Mouse (Mus musculus) MEL (cell line): ENCODE measurements around the gene Tmem132e. TPM values are rescaled to one million over a fixed set of nuclear protein-coding genes. Genes with fewer than 3 reads are reported as not detected.

Experiments
- DNase-seq: peaks from one replicate; pipeline ENCODE4 v3.0.0; 2011; ENCODE audit warnings: low read depth, low spot score
- H3K27ac ChIP-seq: 2 replicates; pipeline ENCODE4 v1.5.1; 2012; ENCODE audit warnings: low read depth, mild to moderate bottlenecking, control low read depth, low read length, moderate library complexity; ENCODE audit not compliant: control insufficient read depth
- H3K27me3 ChIP-seq, 2 experiments: fragments of 150-350 bp in 1 of 2; sonication (generic) in 1 of 2; 2 replicates each; pipeline ENCODE4 v1.6.1; 2012; ENCODE audit warnings: low read length in 2 of 2, mild to moderate bottlenecking in 2 of 2, improper control_type of control experiment in 1 of 2, moderate library complexity in 1 of 2; ENCODE audit not compliant: insufficient read depth in 2 of 2, control insufficient read depth in 1 of 2
- H3K36me3 ChIP-seq, 2 experiments: 2 replicates each; pipeline ENCODE4 v1.6.1; 2012 to 2014; ENCODE audit warnings: low read length in 2 of 2, improper control_type of control experiment in 1 of 2, inconsistent platforms in 1 of 2, mild to moderate bottlenecking in 1 of 2; ENCODE audit not compliant: insufficient read depth in 2 of 2, control insufficient read depth in 1 of 2
- H3K4me1 ChIP-seq, 2 experiments: fragments of 150-350 bp in 1 of 2; sonication (generic) in 1 of 2; 2 replicates each; pipeline ENCODE4 v1.6.1; 2012; ENCODE audit warnings: low read length in 2 of 2, improper control_type of control experiment in 1 of 2, mild to moderate bottlenecking in 1 of 2; ENCODE audit not compliant: insufficient read depth in 2 of 2, control insufficient read depth in 1 of 2
- H3K4me3 ChIP-seq, 2 experiments: fragments of 150-350 bp in 1 of 2; sonication (generic) in 1 of 2; 2 replicates each; pipeline ENCODE4 v1.5.1; 2012; ENCODE audit warnings: low read depth in 2 of 2, low read length in 2 of 2, mild to moderate bottlenecking in 2 of 2, moderate library complexity in 2 of 2, control low read depth in 1 of 2, improper control_type of control experiment in 1 of 2; ENCODE audit not compliant: control insufficient read depth in 1 of 2, insufficient read depth in 1 of 2
- H3K79me2 ChIP-seq: 2 replicates; pipeline ENCODE4 v1.6.1; 2012; ENCODE audit warnings: mild to moderate bottlenecking, low read length, moderate library complexity; ENCODE audit not compliant: control insufficient read depth, poor library complexity, insufficient read depth
- H3K9ac ChIP-seq: 2 replicates; pipeline ENCODE4 v1.6.1; 2012; ENCODE audit warnings: low read depth, mild to moderate bottlenecking, control low read depth, low read length, moderate library complexity; ENCODE audit not compliant: control insufficient read depth, poor library complexity, severe bottlenecking
- H3K9me3 ChIP-seq: fragments of 150-350 bp; sonication (generic); replicated peaks from 2 replicates; pipeline ENCODE4 v1.6.1; 2012; ENCODE audit warnings: mild to moderate bottlenecking, low read length, improper control_type of control experiment, moderate library complexity; ENCODE audit not compliant: insufficient read depth
- CHD2 ChIP-seq: IDR thresholded peaks from 2 replicates; pipeline ENCODE4 v1.6.1; 2011; ENCODE audit warnings: low read length, improper control_type of control experiment
- E2F4 ChIP-seq: IDR thresholded peaks from 2 replicates; pipeline ENCODE4 v1.6.1; 2011; ENCODE audit warnings: low read depth, low read length, improper control_type of control experiment, borderline replicate concordance
- ELF1 ChIP-seq: IDR thresholded peaks from 2 replicates; pipeline ENCODE4 v1.6.1; 2014; ENCODE audit warnings: low read depth, mild to moderate bottlenecking, inconsistent platforms, low read length, improper control_type of control experiment, moderate library complexity
- ETS1 ChIP-seq: IDR thresholded peaks from 2 replicates; pipeline ENCODE4 v1.6.1; 2012; ENCODE audit warnings: low read depth, mild to moderate bottlenecking, inconsistent platforms, low read length, improper control_type of control experiment, moderate library complexity
- GABPA ChIP-seq: IDR thresholded peaks from 2 replicates; pipeline ENCODE4 v1.6.1; 2012; ENCODE audit warnings: low read depth, mild to moderate bottlenecking, inconsistent platforms, low read length, improper control_type of control experiment, moderate library complexity
- HCFC1 ChIP-seq: IDR thresholded peaks from 2 replicates; pipeline ENCODE4 v1.6.1; 2012; ENCODE audit warnings: low read depth, mild to moderate bottlenecking, inconsistent platforms, low read length, improper control_type of control experiment, moderate library complexity
- MAFK ChIP-seq: IDR thresholded peaks from 2 replicates; pipeline ENCODE4 v1.6.1; 2011; ENCODE audit warnings: low read depth, mild to moderate bottlenecking, low read length, improper control_type of control experiment, borderline replicate concordance
- MAX ChIP-seq: IDR thresholded peaks from 2 replicates; pipeline ENCODE4 v1.6.1; 2011; ENCODE audit warnings: low read length, improper control_type of control experiment
- MAZ ChIP-seq: IDR thresholded peaks from 2 replicates; pipeline ENCODE4 v1.6.1; 2012; ENCODE audit warnings: low read depth, mild to moderate bottlenecking, inconsistent platforms, low read length, improper control_type of control experiment
- MEF2A ChIP-seq: IDR thresholded peaks from 2 replicates; pipeline ENCODE4 v1.6.1; 2014; ENCODE audit warnings: low read depth, mild to moderate bottlenecking, inconsistent platforms, low read length, improper control_type of control experiment; ENCODE audit not compliant: poor library complexity, insufficient replicate concordance, severe bottlenecking; ENCODE audit errors: extremely low read depth
- MYC ChIP-seq: IDR thresholded peaks from 2 replicates; pipeline ENCODE4 v1.6.1; 2011; ENCODE audit warnings: low read depth, mild to moderate bottlenecking, low read length, improper control_type of control experiment, moderate library complexity
- NRF1 ChIP-seq: IDR thresholded peaks from 2 replicates; pipeline ENCODE4 v1.6.1; 2014; ENCODE audit warnings: low read depth, mild to moderate bottlenecking, inconsistent platforms, low read length, improper control_type of control experiment, moderate library complexity; ENCODE audit not compliant: poor library complexity, insufficient read depth, severe bottlenecking
- POLR2AphosphoS2 ChIP-seq: IDR thresholded peaks from 2 replicates; pipeline ENCODE4 v1.6.1; 2011; ENCODE audit warnings: low read length, improper control_type of control experiment
- RAD21 ChIP-seq: IDR thresholded peaks from 2 replicates; pipeline ENCODE4 v1.6.1; 2011; ENCODE audit warnings: mild to moderate bottlenecking, low read depth, low read length, improper control_type of control experiment
- TAL1 ChIP-seq: IDR thresholded peaks from 2 replicates; pipeline ENCODE4 v1.6.1; 2012; ENCODE audit warnings: mild to moderate bottlenecking, inconsistent platforms, low read length, moderate library complexity, mixed read lengths
- TBP ChIP-seq: IDR thresholded peaks from 2 replicates; pipeline ENCODE4 v1.8.0; 2011; ENCODE audit warnings: low read depth, low read length, improper control_type of control experiment
- TCF12 ChIP-seq: IDR thresholded peaks from 2 replicates; pipeline ENCODE4 v1.6.1; 2014; ENCODE audit warnings: low read depth, mild to moderate bottlenecking, inconsistent platforms, low read length, improper control_type of control experiment, moderate library complexity
- UBTF ChIP-seq: IDR thresholded peaks from 2 replicates; pipeline ENCODE4 v1.6.1; 2012; ENCODE audit warnings: low read depth, mild to moderate bottlenecking, inconsistent platforms, low read length, improper control_type of control experiment, moderate library complexity, borderline replicate concordance; ENCODE audit not compliant: insufficient read depth
- USF1 ChIP-seq: IDR thresholded peaks from 2 replicates; pipeline ENCODE4 v1.6.1; 2014; ENCODE audit warnings: low read depth, mild to moderate bottlenecking, inconsistent platforms, low read length, improper control_type of control experiment, moderate library complexity
- USF2 ChIP-seq, 2 experiments: IDR thresholded peaks; 2 replicates each; pipeline ENCODE4 v1.6.1; 2011 to 2012; ENCODE audit warnings: improper control_type of control experiment in 2 of 2, low read length in 2 of 2, borderline replicate concordance in 1 of 2, inconsistent platforms in 1 of 2, low read depth in 1 of 2, mild to moderate bottlenecking in 1 of 2; ENCODE audit not compliant: insufficient read depth in 1 of 2
- ZC3H11A ChIP-seq: IDR thresholded peaks from 2 replicates; pipeline ENCODE4 v1.6.1; 2012; ENCODE audit warnings: low read depth, mild to moderate bottlenecking, inconsistent platforms, low read length, improper control_type of control experiment
- ZKSCAN1 ChIP-seq: IDR thresholded peaks from 2 replicates; pipeline ENCODE4 v1.6.1; 2012; ENCODE audit warnings: low read depth, mild to moderate bottlenecking, inconsistent platforms, low read length, improper control_type of control experiment, moderate library complexity
- ZMIZ1 ChIP-seq: IDR thresholded peaks from 2 replicates; pipeline ENCODE4 v1.6.1; 2012; ENCODE audit warnings: low read depth, mild to moderate bottlenecking, inconsistent platforms, low read length, improper control_type of control experiment, moderate library complexity
- ZNF384 ChIP-seq: IDR thresholded peaks from 2 replicates; pipeline ENCODE4 v1.6.1; 2012; ENCODE audit warnings: low read depth, mild to moderate bottlenecking, inconsistent platforms, low read length, improper control_type of control experiment
- polyA plus RNA-seq, 2 experiments: library from polyadenylated mRNA; stranded (reverse) in 1 of 2; unstranded in 1 of 2; fragments of >175 nt in 1 of 2; fragments of >200 nt in 1 of 2; gene quantifications; 2 replicates each; pipeline versions ENCODE4 v1.2.1 to v1.2.4; 2012; ENCODE audit warnings: low replicate concordance in 2 of 2, low read depth in 1 of 2; ENCODE audit not compliant: insufficient read length in 2 of 2, insufficient read depth in 1 of 2, missing spikeins in 1 of 2
- total RNA-seq: library from RNA; depleted of rRNA; stranded (reverse); fragments of 300-350 nt; gene quantifications from 2 replicates; pipeline ENCODE4 v1.2.3, GENCODE M21; 2012

Gene Tmem132e
- total and polyA plus RNA-seq, 3 experiments = not detected

GRCm38 (mm10) chr11:82340416-82340815, 48.3 kb upstream of the Tmem132e start:
- H3K4me1 ChIP-seq = no peaks in the 10 kb centered on the region
- DNase-seq = no peak
- H3K9me3 ChIP-seq = no peaks in the 10 kb centered on the region
- TF ChIP-seq CHD2 (no peak), TBP (no peak), MAFK (no peak), MEF2A (no peak), GABPA (no peak), MYC (no peak), HCFC1 (no peak), NRF1 (no peak), RAD21 (no peak), E2F4 (no peak), MAZ (no peak), USF2 (IDR thresholded peaks at IDR 0.05; ENCODE audit: borderline replicate concordance in 1 of 2, insufficient read depth in 1 of 2, low read depth in 1 of 2, low read length in 2 of 2) (no peak), MAX (no peak), POLR2AphosphoS2 (no peak), ZKSCAN1 (no peak), ZMIZ1 (no peak), TCF12 (no peak), TAL1 (no peak), ZNF384 (no peak)
- H3K27ac ChIP-seq = no peak overlapping the region
- no peaks in the 10 kb centered on the region for H3K27me3 ChIP-seq
- H3K36me3 ChIP-seq = no peaks in the 10 kb centered on the region
- no peak overlapping the region for H3K4me3 ChIP-seq
- H3K79me2 ChIP-seq = no peaks in the 10 kb centered on the region
- no peak overlapping the region for H3K9ac ChIP-seq

DNA sequence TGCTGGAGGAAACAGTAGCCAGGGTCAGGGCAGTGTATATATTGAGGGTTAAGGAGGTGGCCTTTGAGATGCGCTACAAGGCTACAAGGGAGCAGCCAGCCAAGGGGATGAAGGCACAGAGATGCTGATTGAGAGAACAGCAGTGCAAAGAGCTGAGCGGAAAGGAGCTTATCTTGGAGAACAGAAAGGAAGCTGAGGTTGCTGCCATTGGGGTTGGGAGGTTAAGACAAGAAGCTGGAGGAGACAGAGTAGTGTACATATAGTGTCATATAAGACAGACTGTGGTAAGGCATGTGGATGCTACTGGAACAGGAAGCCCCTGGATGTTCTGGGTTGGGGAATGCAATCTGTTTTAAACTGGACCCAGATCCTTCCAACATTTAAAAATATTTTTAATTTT, 47.8 kb upstream of the Tmem132e start:
- no peaks in the 10 kb centered on the region for H3K36me3 ChIP-seq
- H3K9ac ChIP-seq = no peak overlapping the region
- no peak for TF ChIP-seq ZC3H11A
- TF ChIP-seq ETS1 = no peak
- no peak for TF ChIP-seq USF1
- no peak for TF ChIP-seq ZKSCAN1
- TF ChIP-seq ELF1 = no peak
- TF ChIP-seq GABPA = no peak
- TF ChIP-seq MAX = no peak
- no peak for TF ChIP-seq UBTF
- no peak for TF ChIP-seq ZMIZ1
- H3K4me3 ChIP-seq = no peak overlapping the region
- no peaks in the 10 kb centered on the region for H3K9me3 ChIP-seq
- no peak for DNase-seq
- H3K27me3 ChIP-seq = no peaks in the 10 kb centered on the region
- H3K27ac ChIP-seq = no peak overlapping the region
- no peaks in the 10 kb centered on the region for H3K79me2 ChIP-seq
- H3K4me1 ChIP-seq = no peaks in the 10 kb centered on the region
